Mouse (Mus musculus) cerebellum, postnatal 4 days (tissue): Measurements from ENCODE around the gene Nkpd1.

Experiments used
- DNase-seq, 2 experiments: peaks; one replicate each; pipeline ENCODE4 v3.0.0; 2022; ENCODE audit warnings: low spot score in 2 of 2, mixed read lengths in 1 of 2

Nkpd1 gene

GRCm38 (mm10) chr7:19517652-19518365 lies at the start of gene Nkpd1:
Nkpd1 (plus strand) TSS chr7:19517838.
- DNase-seq, result peak in 1 of 2 experiments; percentile 17

- no peak for DNase-seq
Measured at GRCm38 (mm10) chr7:19468279-19468678, 49.4 kb upstream of the Nkpd1 start.

- DNase-seq, result no peak
Measured at GRCm38 (mm10) chr7:19469404-19469803, 48.2 kb upstream of the Nkpd1 start.

- DNase-seq, result no peak
Measured at GRCm38 (mm10) chr7:19470308-19470707, 47.3 kb upstream of the Nkpd1 start.

- DNase-seq, result no peak
Measured at GRCm38 (mm10) chr7:19472403-19472802, 45.2 kb upstream of the Nkpd1 start.

- DNase-seq, result peak; percentile 47 to 76
Measured at GRCm38 (mm10) chr7:19473875-19474443, 43.7 kb upstream of the Nkpd1 start.

GRCm38 (mm10) chr7:19477084-19477483 lies 40.6 kb upstream of the Nkpd1 start:
- DNase-seq, result no peak

- no peak for DNase-seq
Measured at GRCm38 (mm10) chr7:19477624-19478384, 39.8 kb upstream of the Nkpd1 start.

- DNase-seq, result no peak
Measured at GRCm38 (mm10) chr7:19483281-19483680, 34.4 kb upstream of the Nkpd1 start.

- no peak for DNase-seq
Measured at GRCm38 (mm10) chr7:19485488-19485887, 32.1 kb upstream of the Nkpd1 start.

GRCm38 (mm10) chr7:19486549-19486948 lies 31.1 kb upstream of the Nkpd1 start:
- no peak for DNase-seq

- DNase-seq, result no peak
Measured at GRCm38 (mm10) chr7:19489525-19489924, 28.1 kb upstream of the Nkpd1 start.

GRCm38 (mm10) chr7:19491731-19492130 lies 25.9 kb upstream of the Nkpd1 start:
- peak in 1 of 2 experiments; percentile 23 for DNase-seq

GRCm38 (mm10) chr7:19494751-19495474 lies 22.7 kb upstream of the Nkpd1 start:
- no peak for DNase-seq

- DNase-seq, result no peak
Measured at GRCm38 (mm10) chr7:19495521-19496213, 22.0 kb upstream of the Nkpd1 start.

GRCm38 (mm10) chr7:19496214-19496555 lies 21.5 kb upstream of the Nkpd1 start:
- DNase-seq, result no peak

GRCm38 (mm10) chr7:19498326-19498725 lies 19.3 kb upstream of the Nkpd1 start:
- no peak for DNase-seq

GRCm38 (mm10) chr7:19500420-19501363 lies 16.9 kb upstream of the Nkpd1 start:
- no peak for DNase-seq

GRCm38 (mm10) chr7:19501658-19502057 lies 16.0 kb upstream of the Nkpd1 start:
- DNase-seq, result no peak

- peak in 1 of 2 experiments; percentile 40 for DNase-seq
Measured at GRCm38 (mm10) chr7:19503481-19504068, 14.1 kb upstream of the Nkpd1 start.
